Mouse (Mus musculus): Measurements from ENCODE around the gene Fam126b. TPM values are rescaled to one million over a fixed set of nuclear protein-coding genes. Genes with fewer than 3 reads are reported as not detected.
A peak's percentile ranks its signal among the peaks of the same experiment; 100 is the strongest.
"Not testable (repeated sequence)": the region's sequence is repeated elsewhere in the genome, so short reads cannot be mapped to it uniquely, and the experiment has no call there.

The Fam126b gene
- polyA plus RNA-seq, 1 experiment from 2014 or later, result 4.1 TPM

- Histone ChIP-seq H3K9ac (replicated peaks) (no peak overlapping the region), H3K9me3 (ENCODE audit: low read length) (no peaks in the 10 kb centered on the region), H3K4me1 (ENCODE audit: insufficient read depth) (no peaks in the 10 kb centered on the region), H3K4me2 (ENCODE audit: low read depth, low read length) (no peak overlapping the region), H3K4me3 (ENCODE audit: low read depth, low read length) (no peak overlapping the region), H3K36me3 (replicated peaks; ENCODE audit: insufficient read depth, low read length) (no peaks in the 10 kb centered on the region), H3K27me3 (ENCODE audit: insufficient read depth, low read length) (no peaks in the 10 kb centered on the region), H3K27ac (ENCODE audit: low read depth) (no peak overlapping the region)
- TF ChIP-seq CTCF (IDR thresholded peaks at IDR 0.05; ENCODE audit: low read depth), result no peak
- TF ChIP-seq EP300 (IDR thresholded peaks at IDR 0.05; ENCODE audit: low read depth), result no peak
- ATAC-seq (no peak), DNase-seq (no peak)
- WGBS (ENCODE audit: insufficient replicate concordance), result 34% methylated on average over 1 of the region's 1 CpGs
These were observed 24.5 kb upstream of the Fam126b start for GRCm38 (mm10) chr1:58610611-58611010.

- TF ChIP-seq EP300 (IDR thresholded peaks at IDR 0.05; ENCODE audit: low read depth), result no peak
- no peak for TF ChIP-seq CTCF (IDR thresholded peaks at IDR 0.05; ENCODE audit: low read depth)
- H3K4me3 ChIP-seq (ENCODE audit: low read depth, low read length), result no peak overlapping the region
- no peak for DNase-seq
These were observed 24.0 kb upstream of the Fam126b start for GRCm38 (mm10) chr1:58610166-58610565.

DNA sequence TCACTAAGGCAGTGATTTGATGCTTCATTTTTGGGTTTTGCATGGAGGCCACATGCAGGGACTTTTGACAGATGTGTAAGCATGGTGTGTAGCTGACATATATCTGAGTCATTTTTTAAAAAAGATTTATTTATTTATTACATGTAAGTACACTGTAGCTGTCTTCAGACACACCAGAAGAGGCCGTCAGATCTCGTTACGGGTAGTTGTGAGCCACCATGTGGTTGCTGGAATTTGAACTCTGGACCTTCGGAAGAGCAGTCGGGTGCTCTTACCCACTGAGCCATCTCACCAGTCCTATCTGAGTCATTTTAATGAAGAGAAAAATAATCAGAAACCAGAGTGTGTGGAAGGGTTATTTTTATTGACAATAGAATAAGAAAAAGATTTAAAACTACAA, 23.5 kb upstream of the Fam126b start:
- WGBS (ENCODE audit: insufficient replicate concordance), result 81% methylated on average over 5 of the region's 5 CpGs
- ATAC-seq, result not testable (repeated sequence)

More at GRCm38 (mm10) chr1:58610166-58610565, 24.0 kb upstream of the Fam126b start:
- Histone ChIP-seq H3K9me3 (ENCODE audit: low read length) (no peaks in the 10 kb centered on the region), H3K9ac (replicated peaks) (no peak overlapping the region), H3K27ac (ENCODE audit: low read depth) (no peak overlapping the region), H3K4me1 (ENCODE audit: insufficient read depth) (no peaks in the 10 kb centered on the region), H3K27me3 (ENCODE audit: insufficient read depth, low read length) (no peaks in the 10 kb centered on the region), H3K4me2 (ENCODE audit: low read depth, low read length) (no peak overlapping the region), H3K36me3 (replicated peaks; ENCODE audit: insufficient read depth, low read length) (no peaks in the 10 kb centered on the region)
- no peak for ATAC-seq
- WGBS (ENCODE audit: insufficient replicate concordance), result 61% methylated on average over 1 of the region's 1 CpGs

GRCm38 (mm10) chr1:58603738-58604137, 17.6 kb upstream of the Fam126b start:
- ATAC-seq (no peak), DNase-seq (no peak)
- Histone ChIP-seq H3K4me2 (ENCODE audit: low read depth, low read length) (no peak overlapping the region), H3K27ac (ENCODE audit: low read depth) (no peak overlapping the region), H3K36me3 (replicated peaks; ENCODE audit: insufficient read depth, low read length) (no peaks in the 10 kb centered on the region), H3K9ac (replicated peaks) (no peak overlapping the region), H3K27me3 (ENCODE audit: insufficient read depth, low read length) (no peaks in the 10 kb centered on the region), H3K4me3 (ENCODE audit: low read depth, low read length) (no peak overlapping the region), H3K4me1 (ENCODE audit: insufficient read depth) (no peaks in the 10 kb centered on the region), H3K9me3 (ENCODE audit: low read length) (no peaks in the 10 kb centered on the region)
- WGBS (ENCODE audit: insufficient replicate concordance), result 39% methylated on average over 4 of the region's 4 CpGs
- TF ChIP-seq EP300 (IDR thresholded peaks at IDR 0.05; ENCODE audit: low read depth) (no peak), CTCF (IDR thresholded peaks at IDR 0.05; ENCODE audit: low read depth) (no peak)

More for the DNA sequence above, 23.5 kb upstream of the Fam126b start:
- not testable (repeated sequence) for H3K9me3 ChIP-seq (ENCODE audit: low read length); DNase-seq; H3K27ac ChIP-seq (ENCODE audit: low read depth); H3K36me3 ChIP-seq (replicated peaks; ENCODE audit: insufficient read depth, low read length); H3K4me2 ChIP-seq (ENCODE audit: low read depth, low read length); H3K4me1 ChIP-seq (ENCODE audit: insufficient read depth); H3K27me3 ChIP-seq (ENCODE audit: insufficient read depth, low read length); H3K4me3 ChIP-seq (ENCODE audit: low read depth, low read length); H3K9ac ChIP-seq (replicated peaks)

GRCm38 (mm10) chr1:58602681-58603080, 16.6 kb upstream of the Fam126b start:
- no peak overlapping the region for H3K4me2 ChIP-seq (ENCODE audit: low read depth, low read length)
- 66% methylated on average over 4 of the region's 4 CpGs for WGBS (ENCODE audit: insufficient replicate concordance)
- H3K9me3 ChIP-seq (ENCODE audit: low read length), result no peaks in the 10 kb centered on the region
- no peaks in the 10 kb centered on the region for H3K27me3 ChIP-seq (ENCODE audit: insufficient read depth, low read length)
- TF ChIP-seq EP300 (IDR thresholded peaks at IDR 0.05; ENCODE audit: low read depth) (no peak), CTCF (IDR thresholded peaks at IDR 0.05; ENCODE audit: low read depth) (no peak)
- H3K36me3 ChIP-seq (replicated peaks; ENCODE audit: insufficient read depth, low read length), result no peaks in the 10 kb centered on the region
- ATAC-seq, result no peak
- no peak for DNase-seq
- no peak overlapping the region for H3K27ac ChIP-seq (ENCODE audit: low read depth)
- H3K4me1 ChIP-seq (ENCODE audit: insufficient read depth), result no peaks in the 10 kb centered on the region
- no peak overlapping the region for H3K4me3 ChIP-seq (ENCODE audit: low read depth, low read length)
- H3K9ac ChIP-seq (replicated peaks), result no peak overlapping the region

DNA sequence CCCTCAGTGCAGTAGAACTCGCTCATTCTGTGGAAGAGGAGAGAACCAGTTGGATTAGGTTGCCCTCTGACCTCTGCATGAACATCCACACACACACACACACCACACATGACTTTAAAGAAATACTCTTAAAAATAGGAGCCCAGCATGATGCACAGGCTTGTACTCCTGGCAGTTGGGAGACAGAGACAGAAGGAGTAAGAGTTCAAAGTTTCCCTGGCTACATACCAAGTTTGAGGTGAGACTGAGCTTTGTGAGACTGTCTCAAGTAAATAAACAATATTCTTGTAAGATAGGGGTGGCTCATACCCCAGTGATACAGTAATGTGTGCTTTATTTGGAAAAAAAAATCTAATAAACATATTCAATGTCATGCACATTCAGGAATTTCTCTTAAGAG, 1.4 kb upstream of the Fam126b start:
- H3K9ac ChIP-seq (replicated peaks), result peak overlapping the region; percentile 71
- 67% methylated on average over 1 of the region's 1 CpGs for WGBS (ENCODE audit: insufficient replicate concordance)
- peak overlapping the region; percentile 83 for H3K4me2 ChIP-seq (ENCODE audit: low read depth, low read length)
- no peak overlapping the region for H3K27ac ChIP-seq (ENCODE audit: low read depth)
- H3K9me3 ChIP-seq (ENCODE audit: low read length), result no peaks in the 10 kb centered on the region
- ATAC-seq, result no peak
- H3K4me1 ChIP-seq (ENCODE audit: insufficient read depth), result peaks cover 12% of the 10 kb centered on the region
- H3K4me3 ChIP-seq (ENCODE audit: low read depth, low read length), result peak overlapping the region; percentile 61
- no peak for DNase-seq
- peaks cover 3% of the 10 kb centered on the region for H3K36me3 ChIP-seq (replicated peaks; ENCODE audit: insufficient read depth, low read length)
- TF ChIP-seq EP300 (IDR thresholded peaks at IDR 0.05; ENCODE audit: low read depth), result no peak
- H3K27me3 ChIP-seq (ENCODE audit: insufficient read depth, low read length), result no peaks in the 10 kb centered on the region

Measured in liver, postnatal 0 days (tissue).